Mouse (Mus musculus) cortical plate, adult 2 months (tissue): Measurements from ENCODE around the gene Slc25a16. TPM values are rescaled to one million over a fixed set of nuclear protein-coding genes. Genes with fewer than 3 reads are reported as not detected.
"Not testable (repeated sequence)": the region's sequence is repeated elsewhere in the genome, so short reads cannot be mapped to it uniquely, and the experiment has no call there.

ENCODE experiments used
- H3K27ac ChIP-seq: fragments of 200-500 bp; 2 replicates; pipeline ENCODE4 v1.5.1; 2012; ENCODE audit warnings: low read length, control low read depth, inconsistent platforms; ENCODE audit not compliant: insufficient read depth
- H3K4me1 ChIP-seq: fragments of 200-500 bp; 2 replicates; pipeline ENCODE4 v1.6.1; 2011; ENCODE audit warnings: low read length; ENCODE audit not compliant: control insufficient read depth, insufficient read depth
- H3K4me3 ChIP-seq: fragments of 200-500 bp; 2 replicates; pipeline ENCODE4 v1.5.1; 2011; ENCODE audit warnings: mild to moderate bottlenecking, low read length, control low read depth; ENCODE audit not compliant: insufficient read depth
- CTCF ChIP-seq: fragments of 200-500 bp; IDR thresholded peaks from 2 replicates; pipeline ENCODE4 v1.5.1; 2011; ENCODE audit warnings: mild to moderate bottlenecking, control low read depth, low read length; ENCODE audit not compliant: insufficient read depth; ENCODE audit errors: extremely low read depth
- POLR2A ChIP-seq: fragments of 200-500 bp; IDR thresholded peaks from 2 replicates; pipeline ENCODE4 v1.6.1; 2011; ENCODE audit warnings: mild to moderate bottlenecking, low read length, control low read depth; ENCODE audit not compliant: insufficient read depth; ENCODE audit errors: extremely low read depth
- polyA plus RNA-seq: library from polyadenylated mRNA; depleted of rRNA; stranded (reverse); fragments of >200 nt; gene quantifications from 2 replicates; pipeline ENCODE4 v1.2.3, GENCODE M21; 2012

Slc25a16 gene
- polyA plus RNA-seq, 1 experiment, result 36.5 TPM

- Histone ChIP-seq H3K27ac (no peak overlapping the region), H3K4me1 (no peaks in the 10 kb centered on the region), H3K4me3 (no peak overlapping the region)
- TF ChIP-seq CTCF (no peak), POLR2A (no peak)
Measured at GRCm38 (mm10) chr10:62900144-62900543, 20.3 kb upstream of the Slc25a16 start.

DNA sequence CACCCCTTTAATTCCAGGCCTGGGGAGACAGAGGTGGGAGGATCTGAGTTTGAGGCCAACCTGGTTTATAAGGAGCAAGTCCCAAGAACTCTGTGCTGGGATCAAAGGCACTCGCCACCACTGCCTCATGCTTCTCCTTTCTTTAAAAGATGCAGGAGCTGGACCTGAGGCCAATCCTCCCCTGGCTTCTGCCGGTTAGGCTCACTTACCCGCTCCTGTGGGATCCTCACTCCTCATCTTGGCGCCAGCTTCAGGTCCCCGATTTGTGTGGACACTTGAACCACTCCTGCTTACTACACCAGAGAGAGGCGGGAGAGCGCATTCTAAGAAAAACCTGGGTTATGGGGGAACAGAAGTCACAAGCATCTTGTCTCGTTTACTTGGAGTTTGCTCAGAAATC, 18.6 kb upstream of the Slc25a16 start:
- H3K27ac ChIP-seq, result no peak overlapping the region
- TF ChIP-seq POLR2A (no peak), CTCF (no peak)
- no peak overlapping the region for H3K4me3 ChIP-seq
- no peaks in the 10 kb centered on the region for H3K4me1 ChIP-seq

DNA sequence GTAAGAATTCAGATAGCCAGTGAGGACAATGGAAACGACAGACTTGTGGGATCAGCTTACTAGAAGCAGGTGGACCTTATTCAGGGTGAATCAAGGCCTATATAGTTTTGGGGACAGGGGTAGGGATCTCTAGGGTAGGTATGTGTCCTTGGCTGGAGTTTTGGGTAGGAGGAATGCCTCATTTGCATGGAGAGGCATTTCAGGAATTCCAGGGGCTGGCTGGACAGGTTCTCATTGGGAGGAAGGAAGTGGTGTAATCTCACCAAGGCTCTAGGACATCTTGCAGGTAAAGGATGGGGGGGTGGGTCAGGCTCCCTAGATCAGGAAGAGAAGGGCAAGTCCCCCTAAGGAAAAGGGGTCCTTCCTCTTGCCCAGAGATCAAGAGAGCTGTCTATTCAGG, 17.6 kb upstream of the Slc25a16 start:
- Histone ChIP-seq H3K4me1 (no peaks in the 10 kb centered on the region), H3K4me3 (no peak overlapping the region), H3K27ac (no peak overlapping the region)
- TF ChIP-seq POLR2A (no peak), CTCF (no peak)

DNA sequence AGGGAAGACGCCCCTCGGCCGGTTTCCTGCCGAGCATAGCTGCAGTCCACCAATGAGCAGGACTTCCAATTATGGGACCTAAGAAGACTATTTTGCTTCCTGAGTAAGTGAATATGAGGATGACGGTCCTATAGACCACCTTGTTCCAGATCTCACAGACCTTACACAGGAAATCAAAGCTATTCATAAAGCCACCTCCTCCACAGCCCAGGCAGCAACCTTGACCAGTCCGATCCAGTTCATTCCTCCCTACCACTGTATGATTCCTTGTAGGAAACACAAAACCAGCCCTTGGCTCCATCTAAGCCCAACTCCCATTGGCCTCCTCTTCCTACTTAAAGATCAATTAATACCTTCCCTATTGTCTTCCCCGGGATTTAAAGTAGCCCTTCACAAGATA, 14.1 kb upstream of the Slc25a16 start:
- no peak overlapping the region for H3K4me3 ChIP-seq
- H3K27ac ChIP-seq, result no peak overlapping the region
- H3K4me1 ChIP-seq, result no peaks in the 10 kb centered on the region
- TF ChIP-seq CTCF (no peak), POLR2A (no peak)

DNA sequence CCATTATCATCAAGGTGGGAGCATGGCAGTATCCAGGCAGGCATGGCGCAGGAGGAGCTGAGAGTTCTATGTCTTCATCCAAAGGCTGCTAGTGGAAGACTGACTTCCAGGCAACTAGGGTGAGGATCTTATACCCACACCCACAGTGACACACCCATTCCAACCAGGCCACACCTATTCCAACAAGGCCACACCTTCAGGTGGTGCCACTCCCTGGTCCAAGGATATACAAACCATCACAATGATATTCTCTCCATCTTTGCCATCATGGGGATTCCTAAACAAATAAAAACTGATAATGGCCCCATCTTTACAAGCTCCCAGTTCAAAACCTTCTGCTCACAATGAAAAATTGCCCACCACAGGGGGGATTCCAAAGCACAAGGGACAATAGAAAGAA, 11.5 kb upstream of the Slc25a16 start, which contains the start of gene Tet1:
Tet1 (minus strand) TSS at position 101 of the 400 bp plus-strand sequence.
- not testable (repeated sequence) for H3K27ac ChIP-seq, H3K4me1 ChIP-seq, H3K4me3 ChIP-seq

GRCm38 (mm10) chr10:62911120-62911519, 9.3 kb upstream of the Slc25a16 start:
- Histone ChIP-seq H3K4me1 (no peaks in the 10 kb centered on the region), H3K4me3 (no peak overlapping the region), H3K27ac (no peak overlapping the region)
- TF ChIP-seq POLR2A, result no peak
- no peak for TF ChIP-seq CTCF

GRCm38 (mm10) chr10:62918985-62919384, 1.4 kb upstream of the Slc25a16 start:
- Histone ChIP-seq H3K4me1 (peaks cover 3% of the 10 kb centered on the region; the same call in 1 of the 2 replicates), H3K27ac (no peak overlapping the region), H3K4me3 (no peak overlapping the region)
- no peak for TF ChIP-seq POLR2A
- no peak for TF ChIP-seq CTCF

DNA sequence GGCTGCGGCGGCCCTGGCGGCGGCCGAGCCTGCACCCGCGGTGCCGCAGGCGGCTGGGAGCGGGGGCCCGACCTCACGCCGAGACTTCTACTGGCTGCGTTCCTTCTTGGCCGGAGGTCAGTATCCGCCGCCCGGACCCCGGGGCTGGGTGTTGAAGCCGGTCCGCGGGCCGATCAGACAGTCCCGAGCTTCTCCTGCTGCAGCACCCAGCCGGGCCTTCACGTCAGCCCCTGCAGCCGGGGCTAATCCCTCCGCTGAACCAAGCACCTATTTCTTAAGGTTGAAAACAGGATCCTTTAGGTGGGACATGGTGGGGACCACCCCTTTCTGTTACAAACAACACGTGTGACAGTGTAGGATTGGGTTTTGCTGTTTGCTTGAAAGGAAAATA, 328 bp downstream of the Slc25a16 start:
- H3K27ac ChIP-seq, result peak overlapping the region; percentile 50; the same call in 1 of the 2 replicates
- H3K4me1 ChIP-seq, result peaks cover 3% of the 10 kb centered on the region; the same call in 1 of the 2 replicates
- H3K4me3 ChIP-seq, result peak overlapping the region; percentile 80
- no peak for TF ChIP-seq CTCF
- no peak for TF ChIP-seq POLR2A

DNA sequence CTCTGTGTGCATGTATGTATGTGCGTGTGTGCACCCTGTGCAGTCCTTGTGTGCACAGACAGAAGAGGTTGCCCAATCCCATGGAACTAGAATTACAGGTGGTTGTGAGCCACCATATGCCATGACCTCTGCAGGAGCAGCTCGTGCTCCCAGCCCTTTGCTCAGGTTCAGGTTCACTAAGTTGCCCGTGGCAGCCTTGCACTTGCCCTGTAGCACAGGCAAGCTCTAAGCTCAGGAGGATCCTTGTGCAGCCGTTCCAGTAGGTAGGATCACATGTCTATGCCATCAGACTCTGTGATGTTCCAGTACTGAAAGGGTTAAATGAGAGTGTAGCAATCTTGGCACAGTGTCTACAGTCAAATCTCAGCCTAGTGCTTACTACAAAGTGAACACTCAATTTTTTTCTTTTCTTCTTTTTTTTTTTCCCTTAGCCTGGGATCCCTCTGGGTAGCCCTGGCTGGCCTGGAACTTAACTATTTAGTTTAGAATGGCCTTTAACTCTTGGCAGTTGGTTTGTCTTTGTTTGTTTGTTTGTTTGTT, 3.7 kb downstream of the Slc25a16 start:
- H3K4me1 ChIP-seq, result peaks cover 3% of the 10 kb centered on the region; the same call in 1 of the 2 replicates
- no peak overlapping the region for H3K4me3 ChIP-seq
- no peak overlapping the region for H3K27ac ChIP-seq
- TF ChIP-seq CTCF (no peak), POLR2A (no peak)

DNA sequence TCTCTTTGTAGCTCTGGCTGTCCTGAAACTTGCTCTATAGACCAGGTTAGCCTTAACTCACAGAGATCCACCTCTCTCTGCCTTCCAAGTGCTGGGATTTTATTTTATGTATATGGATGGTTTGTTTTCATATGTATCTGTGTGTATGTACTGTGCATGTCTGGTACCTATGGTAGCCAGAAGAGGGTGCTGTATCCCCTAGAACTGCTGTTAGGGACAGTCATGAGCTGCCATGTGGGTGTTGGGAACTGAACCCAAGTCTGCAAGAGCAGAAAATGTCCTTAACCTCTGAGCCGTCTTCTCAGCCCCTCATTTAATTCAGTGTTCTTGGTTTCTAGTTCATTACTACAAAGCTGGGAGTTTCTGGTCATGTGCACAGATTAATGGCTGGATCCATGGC, 11.9 kb downstream of the Slc25a16 start:
- Histone ChIP-seq H3K27ac (no peak overlapping the region), H3K4me3 (no peak overlapping the region), H3K4me1 (no peaks in the 10 kb centered on the region)
- TF ChIP-seq CTCF, result no peak
